Mouse (Mus musculus) midbrain, embryonic 12.5 days (tissue): ENCODE measurements around the gene Rab21. TPM values are rescaled to one million over a fixed set of nuclear protein-coding genes. Genes with fewer than 3 reads are reported as not detected.
A peak's percentile ranks its signal among the peaks of the same experiment; 100 is the strongest.

Experiments
- ATAC-seq: fragments of 200-750 bp; cut with Nextera tagmentation; 2 replicates; pipeline ENCODE4 v1.8.0; 2017; ENCODE audit warnings: low read depth, moderate TSS enrichment, moderate library complexity; ENCODE audit not compliant: low FRiP score
- H3K27ac ChIP-seq: fragments of 300-500 bp; sonication (generic); replicated peaks from 2 replicates; pipeline ENCODE4 v1.5.1; 2016; ENCODE audit warnings: mild to moderate bottlenecking
- H3K27me3 ChIP-seq: fragments of 300-500 bp; sonication (generic); 2 replicates; pipeline ENCODE4 v1.6.1; 2016; ENCODE audit warnings: mild to moderate bottlenecking
- H3K36me3 ChIP-seq: fragments of 300-500 bp; sonication (generic); 2 replicates; pipeline ENCODE4 v1.6.1; 2016
- H3K4me1 ChIP-seq: fragments of 300-500 bp; sonication (generic); 2 replicates; pipeline ENCODE4 v1.6.1; 2016
- H3K4me2 ChIP-seq: fragments of 300-500 bp; sonication (generic); replicated peaks from 2 replicates; pipeline ENCODE4 v1.6.1; 2016; ENCODE audit warnings: mild to moderate bottlenecking, moderate library complexity
- H3K4me3 ChIP-seq: fragments of 300-500 bp; sonication (generic); 2 replicates; pipeline ENCODE4 v1.5.1; 2016; ENCODE audit warnings: mild to moderate bottlenecking
- H3K9ac ChIP-seq: fragments of 300-500 bp; sonication (generic); replicated peaks from 2 replicates; pipeline ENCODE4 v1.6.1; 2016; ENCODE audit warnings: mild to moderate bottlenecking, moderate library complexity
- H3K9me3 ChIP-seq: fragments of 300-500 bp; sonication (generic); 2 replicates; pipeline ENCODE4 v1.6.1; 2016; ENCODE audit warnings: mild to moderate bottlenecking
- WGBS: fragments of 180-500 bp; shearing (Covaris S2); methylation state at CpG from one replicate; pipeline ENCODE4 v1.1.7; 2016; 5-methylcytosine and 5-hydroxymethylcytosine counted together
- polyA plus RNA-seq: library from polyadenylated mRNA; unstranded; fragments of >200 nt; fragmentation: Nextera tagmentation; extraction: Ambion mirVana; gene quantifications from 2 replicates; pipeline ENCODE4 v1.2.1, GENCODE M21; 2016

Gene Rab21
- polyA plus RNA-seq, 1 experiment from 2014 or later, result 5.2 TPM

DNA sequence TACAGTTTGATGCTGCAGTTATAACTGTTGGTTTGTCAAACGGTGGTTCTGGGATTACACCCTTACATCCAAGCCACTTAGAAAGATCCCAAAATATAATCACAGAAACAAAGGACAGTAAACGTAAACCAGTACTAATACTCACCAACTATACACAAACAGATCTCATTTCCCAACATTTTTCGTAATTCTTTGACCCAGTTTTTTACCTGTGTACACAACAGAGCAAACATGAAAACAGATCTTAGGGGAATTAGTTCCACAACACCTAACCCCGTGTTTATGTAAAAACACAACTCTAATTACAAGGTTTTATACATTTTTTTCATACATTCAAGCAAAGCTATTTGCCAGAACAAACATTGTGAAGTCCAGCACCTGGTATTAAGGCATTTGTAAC is 16.7 kb downstream of the Rab21 start:
- Histone ChIP-seq H3K9ac (no peak overlapping the region), H3K27me3 (no peaks in the 10 kb centered on the region), H3K36me3 (peaks cover 54% of the 10 kb centered on the region), H3K27ac (no peak overlapping the region), H3K4me2 (no peak overlapping the region), H3K9me3 (no peaks in the 10 kb centered on the region), H3K4me3 (no peak overlapping the region), H3K4me1 (no peaks in the 10 kb centered on the region)
- no peak for ATAC-seq
- WGBS, result 96% methylated on average over 4 of the region's 4 CpGs

- peak; percentile 60; the same call in 1 of the 2 replicates for ATAC-seq
- no peaks in the 10 kb centered on the region for H3K9me3 ChIP-seq
- H3K27ac ChIP-seq, result no peak overlapping the region
- H3K4me3 ChIP-seq, result no peak overlapping the region
- 98% methylated on average over 5 of the region's 5 CpGs for WGBS
- H3K9ac ChIP-seq, result no peak overlapping the region
- H3K36me3 ChIP-seq, result peaks cover 63% of the 10 kb centered on the region
- no peaks in the 10 kb centered on the region for H3K27me3 ChIP-seq
- no peak overlapping the region for H3K4me2 ChIP-seq
- no peaks in the 10 kb centered on the region for H3K4me1 ChIP-seq
These were observed 17.8 kb downstream of the Rab21 start for GRCm38 (mm10) chr10:115297582-115297981.

GRCm38 (mm10) chr10:115296401-115296935 is 18.9 kb downstream of the Rab21 start:
- Histone ChIP-seq H3K9ac (no peak overlapping the region), H3K27me3 (no peaks in the 10 kb centered on the region), H3K4me2 (no peak overlapping the region), H3K9me3 (no peaks in the 10 kb centered on the region), H3K4me1 (no peaks in the 10 kb centered on the region), H3K36me3 (peaks cover 71% of the 10 kb centered on the region), H3K27ac (no peak overlapping the region), H3K4me3 (no peak overlapping the region)
- ATAC-seq, result 0 out of 2 replicates have a peak, but pooled peaks have one; percentile 24
- WGBS, result 85% methylated on average over 9 of the region's 9 CpGs

DNA sequence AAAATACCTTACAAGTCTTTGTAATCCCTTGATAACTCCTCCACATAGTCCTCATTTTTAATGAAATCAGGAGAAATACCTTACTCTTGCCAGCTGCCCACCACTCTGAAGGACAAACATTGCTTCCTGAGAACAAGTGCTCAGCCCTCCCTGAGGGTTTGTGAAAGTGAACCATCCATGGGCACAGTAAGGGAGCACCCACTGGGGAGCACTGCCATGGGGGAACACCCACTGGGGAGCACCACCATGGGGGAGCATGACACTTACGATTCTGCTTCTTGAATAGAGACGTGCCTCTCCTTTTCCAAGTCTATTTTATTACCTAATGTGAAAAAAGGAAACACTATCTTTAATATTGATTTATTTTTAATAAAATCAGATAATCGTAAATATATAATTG is 20.2 kb downstream of the Rab21 start:
- Histone ChIP-seq H3K9me3 (no peaks in the 10 kb centered on the region), H3K4me3 (no peak overlapping the region), H3K9ac (no peak overlapping the region), H3K4me2 (no peak overlapping the region), H3K36me3 (peaks cover 67% of the 10 kb centered on the region), H3K27ac (no peak overlapping the region), H3K27me3 (no peaks in the 10 kb centered on the region), H3K4me1 (no peaks in the 10 kb centered on the region)
- no peak for ATAC-seq
- 95% methylated on average over 3 of the region's 3 CpGs for WGBS

DNA sequence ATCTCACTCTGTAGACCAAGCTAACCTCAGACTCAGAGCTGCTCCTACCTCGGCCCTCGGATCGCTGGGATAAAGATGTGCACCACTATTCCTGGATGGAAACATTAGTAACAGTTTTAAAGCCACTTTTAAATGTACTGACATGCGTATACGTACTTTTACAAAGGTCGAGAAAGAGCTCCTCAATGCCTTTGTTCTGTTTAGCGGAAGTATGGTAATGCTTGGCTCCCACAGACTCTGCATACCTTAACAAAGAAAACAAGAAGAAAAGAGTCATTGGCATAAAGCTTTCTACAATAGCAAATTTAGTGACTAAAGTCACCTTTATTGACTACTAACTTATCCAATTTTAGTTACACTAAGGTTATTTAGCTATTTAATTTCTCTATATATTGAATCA is 20.7 kb downstream of the Rab21 start:
- 89% methylated on average over 7 of the region's 7 CpGs for WGBS
- Histone ChIP-seq H3K4me3 (no peak overlapping the region), H3K9me3 (no peaks in the 10 kb centered on the region), H3K4me1 (no peaks in the 10 kb centered on the region), H3K36me3 (peaks cover 67% of the 10 kb centered on the region), H3K4me2 (no peak overlapping the region), H3K27me3 (no peaks in the 10 kb centered on the region), H3K9ac (no peak overlapping the region), H3K27ac (no peak overlapping the region)
- no peak for ATAC-seq

- no peak for ATAC-seq
- Histone ChIP-seq H3K4me1 (no peaks in the 10 kb centered on the region), H3K9me3 (no peaks in the 10 kb centered on the region), H3K9ac (no peak overlapping the region), H3K4me3 (no peak overlapping the region), H3K27ac (no peak overlapping the region), H3K27me3 (no peaks in the 10 kb centered on the region), H3K4me2 (no peak overlapping the region), H3K36me3 (peaks cover 65% of the 10 kb centered on the region)
- 93% methylated on average over 7 of the region's 7 CpGs for WGBS
These were observed 21.4 kb downstream of the Rab21 start for GRCm38 (mm10) chr10:115293946-115294345.

GRCm38 (mm10) chr10:115290671-115291070 is 24.7 kb downstream of the Rab21 start:
- Histone ChIP-seq H3K4me1 (no peaks in the 10 kb centered on the region), H3K4me2 (no peak overlapping the region), H3K4me3 (no peak overlapping the region), H3K27me3 (no peaks in the 10 kb centered on the region), H3K9ac (no peak overlapping the region), H3K36me3 (peaks cover 72% of the 10 kb centered on the region), H3K27ac (no peak overlapping the region), H3K9me3 (no peaks in the 10 kb centered on the region)
- WGBS, result 97% methylated on average over 9 of the region's 9 CpGs
- ATAC-seq, result no peak

GRCm38 (mm10) chr10:115288856-115289255 is 26.5 kb downstream of the Rab21 start:
- H3K9me3 ChIP-seq, result no peaks in the 10 kb centered on the region
- 93% methylated on average over 8 of the region's 8 CpGs for WGBS
- H3K27ac ChIP-seq, result no peak overlapping the region
- no peak for ATAC-seq
- H3K27me3 ChIP-seq, result no peaks in the 10 kb centered on the region
- H3K9ac ChIP-seq, result no peak overlapping the region
- H3K4me2 ChIP-seq, result no peak overlapping the region
- no peak overlapping the region for H3K4me3 ChIP-seq
- peaks cover 63% of the 10 kb centered on the region for H3K36me3 ChIP-seq
- H3K4me1 ChIP-seq, result no peaks in the 10 kb centered on the region

DNA sequence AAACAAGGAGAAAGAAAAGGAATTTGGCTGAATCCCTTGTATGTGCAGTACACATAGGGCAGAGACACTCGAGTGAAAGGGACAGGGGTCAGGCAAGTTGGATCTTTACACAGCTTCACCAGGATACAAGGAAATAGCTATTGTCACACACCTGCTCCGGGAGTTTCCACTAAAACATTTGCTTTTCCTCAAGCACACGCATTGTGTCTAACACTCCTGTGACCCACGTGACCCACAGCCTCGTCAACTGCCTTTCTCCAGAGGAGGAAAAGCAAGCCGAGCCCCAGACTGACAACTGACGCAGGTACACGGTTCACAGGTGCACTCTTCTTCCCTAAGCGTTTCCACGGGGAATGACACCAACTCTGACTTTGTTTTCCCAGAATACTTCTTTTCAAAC is 31.2 kb downstream of the Rab21 start:
- Histone ChIP-seq H3K36me3 (peaks cover 22% of the 10 kb centered on the region), H3K4me3 (no peak overlapping the region), H3K9ac (no peak overlapping the region), H3K4me1 (no peaks in the 10 kb centered on the region), H3K27me3 (no peaks in the 10 kb centered on the region), H3K4me2 (no peak overlapping the region), H3K27ac (no peak overlapping the region), H3K9me3 (no peaks in the 10 kb centered on the region)
- 86% methylated on average over 10 of the region's 10 CpGs for WGBS
- no peak for ATAC-seq

DNA sequence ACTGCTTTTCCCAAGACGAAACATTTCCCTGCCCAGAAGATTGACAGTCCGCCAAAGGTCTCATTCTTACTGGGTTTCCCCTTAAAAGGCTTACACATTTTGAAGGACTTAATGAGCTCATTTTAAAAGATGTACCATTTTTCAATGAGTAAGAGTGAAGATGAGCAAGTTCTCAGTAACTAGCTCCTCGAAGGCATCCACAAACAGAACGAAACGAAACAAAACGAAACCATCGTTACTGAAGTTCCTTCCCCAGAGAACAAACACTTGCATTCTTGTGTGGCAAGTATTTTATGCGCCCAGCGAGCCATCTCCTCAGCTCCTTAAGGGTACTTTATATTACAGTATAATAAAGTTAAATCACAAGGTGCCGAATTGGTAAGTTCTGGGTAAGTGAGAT is 34.0 kb downstream of the Rab21 start:
- H3K4me1 ChIP-seq, result no peaks in the 10 kb centered on the region
- H3K36me3 ChIP-seq, result peaks cover 2% of the 10 kb centered on the region
- no peak overlapping the region for H3K9ac ChIP-seq
- no peak overlapping the region for H3K4me2 ChIP-seq
- no peak overlapping the region for H3K27ac ChIP-seq
- H3K27me3 ChIP-seq, result no peaks in the 10 kb centered on the region
- WGBS, result 96% methylated on average over 10 of the region's 10 CpGs
- H3K9me3 ChIP-seq, result no peaks in the 10 kb centered on the region
- no peak for ATAC-seq
- no peak overlapping the region for H3K4me3 ChIP-seq

DNA sequence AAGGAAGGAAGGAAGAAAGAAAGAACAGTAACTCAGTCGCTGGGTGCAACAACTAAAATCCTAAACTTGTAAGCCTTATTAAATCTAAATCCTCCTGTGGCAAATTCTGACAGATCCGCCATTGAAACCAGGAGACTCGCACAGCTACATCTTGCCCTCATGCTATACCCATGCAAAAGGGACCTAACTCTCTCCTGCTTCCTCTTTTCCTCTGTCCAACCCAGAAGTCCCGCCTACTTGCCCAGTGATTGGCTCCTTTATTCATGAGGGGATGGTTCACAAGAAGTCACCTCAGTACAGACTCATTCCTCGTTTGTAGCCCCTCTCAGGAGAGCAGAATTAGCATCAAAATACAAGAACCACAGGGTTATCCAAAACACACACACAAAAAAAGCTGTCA is 43.7 kb downstream of the Rab21 start:
- WGBS, result 56% methylated on average over 5 of the region's 5 CpGs
- Histone ChIP-seq H3K9ac (no peak overlapping the region), H3K4me2 (no peak overlapping the region), H3K4me3 (no peak overlapping the region), H3K9me3 (no peaks in the 10 kb centered on the region), H3K27ac (no peak overlapping the region), H3K36me3 (no peaks in the 10 kb centered on the region), H3K27me3 (no peaks in the 10 kb centered on the region), H3K4me1 (no peaks in the 10 kb centered on the region)
- ATAC-seq, result no peak

GRCm38 (mm10) chr10:115270612-115271390 is 44.6 kb downstream of the Rab21 start:
- no peak overlapping the region for H3K4me3 ChIP-seq
- no peak overlapping the region for H3K9ac ChIP-seq
- no peak overlapping the region for H3K27ac ChIP-seq
- H3K9me3 ChIP-seq, result no peaks in the 10 kb centered on the region
- 90% methylated on average over 12 of the region's 12 CpGs for WGBS
- no peaks in the 10 kb centered on the region for H3K4me1 ChIP-seq
- no peaks in the 10 kb centered on the region for H3K36me3 ChIP-seq
- no peak for ATAC-seq
- no peaks in the 10 kb centered on the region for H3K27me3 ChIP-seq
- H3K4me2 ChIP-seq, result no peak overlapping the region
